Mouse (Mus musculus) cerebellum, adult 18-20 months (tissue): Measurements from ENCODE around the gene Tmem50b.

Experiments used
- DNase-seq, 2 experiments: peaks; one replicate each; pipeline ENCODE4 v3.0.0; 2021

Gene Tmem50b

DNA sequence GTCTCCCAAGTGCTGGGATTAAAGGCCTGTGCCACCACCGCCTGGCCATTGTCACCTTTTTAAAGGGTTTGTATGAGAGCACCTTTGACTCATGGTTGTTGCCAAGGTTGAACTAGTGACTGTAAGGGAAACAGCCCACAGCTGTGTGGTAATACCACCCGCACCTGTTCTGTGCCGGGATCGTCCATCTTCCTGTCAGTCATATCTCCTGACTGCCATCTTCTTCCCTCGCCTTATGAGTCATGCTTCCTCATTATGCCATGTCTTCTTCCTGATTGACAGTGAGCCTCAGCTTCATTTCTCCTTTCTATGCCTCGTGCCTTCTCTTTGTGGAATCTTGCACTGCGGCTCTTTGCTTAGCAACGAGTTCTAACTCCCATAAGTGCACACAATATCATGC is 9.4 kb upstream of the Tmem50b start:
- no peak for DNase-seq

DNA sequence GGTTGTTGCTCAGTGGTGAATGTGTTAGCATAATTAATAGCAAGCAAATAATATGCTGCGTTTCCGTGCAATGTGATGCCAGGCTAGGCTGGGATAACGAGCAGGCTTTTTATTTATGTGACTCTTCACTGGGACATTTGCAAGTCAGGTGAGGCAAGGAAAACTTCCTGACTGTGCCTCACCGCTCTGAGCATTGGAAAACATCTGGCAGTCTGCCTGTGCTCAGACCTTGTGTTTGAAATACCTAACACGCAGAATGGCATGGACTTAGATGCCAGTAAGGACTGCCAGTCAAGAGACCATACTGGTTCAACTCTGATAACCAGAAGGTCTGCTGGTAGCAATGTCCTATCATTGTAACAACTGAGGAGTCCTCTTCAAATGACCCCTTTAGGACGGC is 7.6 kb upstream of the Tmem50b start:
- DNase-seq, result no peak

DNA sequence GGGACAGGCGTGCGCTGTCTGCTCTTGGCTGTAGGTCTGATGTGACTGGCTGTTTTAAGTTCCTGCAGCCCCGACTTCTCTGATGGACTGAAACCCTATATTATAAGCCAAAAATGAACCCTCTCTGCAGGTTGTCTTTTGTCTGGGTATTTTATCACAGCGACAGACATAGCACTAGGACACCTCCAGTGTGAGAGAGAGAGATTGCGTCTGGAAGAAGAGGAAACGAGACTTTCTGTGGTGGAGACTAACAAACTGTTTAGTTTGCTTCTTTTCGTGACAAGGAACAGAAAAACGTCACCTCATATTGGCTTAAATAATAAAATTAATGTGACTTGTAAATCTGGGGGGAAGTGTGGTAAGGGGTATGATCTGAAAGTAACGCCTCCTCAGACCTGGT is 4.1 kb upstream of the Tmem50b start:
- no peak for DNase-seq

DNA sequence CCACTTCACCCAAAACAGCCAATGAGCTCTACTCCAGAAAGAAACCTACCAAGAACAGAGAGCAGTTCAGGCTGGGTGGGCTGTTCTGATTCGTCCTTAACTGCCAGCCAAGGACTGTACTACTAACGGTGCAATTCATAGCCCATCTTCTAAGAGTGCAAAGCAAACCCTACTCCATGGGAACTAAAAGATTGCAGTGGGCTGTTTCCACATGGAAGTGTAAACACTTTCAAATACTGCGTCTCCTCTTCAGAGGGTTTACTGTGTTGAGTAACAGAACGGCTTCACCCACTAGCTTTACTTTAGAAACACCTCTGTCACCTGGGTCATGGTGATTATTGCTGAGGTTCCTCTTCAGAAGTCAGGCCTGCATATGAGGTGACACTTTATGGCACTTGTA is 3.5 kb upstream of the Tmem50b start:
- DNase-seq, result no peak

DNA sequence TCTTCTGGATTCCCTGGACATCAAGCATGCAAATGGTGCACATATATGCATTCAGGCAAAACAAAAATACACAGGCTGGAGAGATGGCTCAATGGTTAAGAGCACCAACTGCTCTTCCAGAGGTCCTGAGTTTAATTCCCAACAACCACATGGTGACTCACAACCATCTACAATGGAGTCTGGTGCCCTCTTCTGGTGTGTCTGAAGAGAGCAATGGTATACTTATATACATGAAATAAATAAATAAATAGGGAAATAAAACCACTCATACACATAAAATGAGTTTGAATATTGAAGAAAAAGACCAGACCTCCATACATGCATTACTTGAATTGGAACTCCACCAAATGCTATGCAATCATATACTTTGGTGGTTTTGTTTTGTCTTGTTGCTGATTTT is 1.6 kb upstream of the Tmem50b start:
- no peak for DNase-seq

DNA sequence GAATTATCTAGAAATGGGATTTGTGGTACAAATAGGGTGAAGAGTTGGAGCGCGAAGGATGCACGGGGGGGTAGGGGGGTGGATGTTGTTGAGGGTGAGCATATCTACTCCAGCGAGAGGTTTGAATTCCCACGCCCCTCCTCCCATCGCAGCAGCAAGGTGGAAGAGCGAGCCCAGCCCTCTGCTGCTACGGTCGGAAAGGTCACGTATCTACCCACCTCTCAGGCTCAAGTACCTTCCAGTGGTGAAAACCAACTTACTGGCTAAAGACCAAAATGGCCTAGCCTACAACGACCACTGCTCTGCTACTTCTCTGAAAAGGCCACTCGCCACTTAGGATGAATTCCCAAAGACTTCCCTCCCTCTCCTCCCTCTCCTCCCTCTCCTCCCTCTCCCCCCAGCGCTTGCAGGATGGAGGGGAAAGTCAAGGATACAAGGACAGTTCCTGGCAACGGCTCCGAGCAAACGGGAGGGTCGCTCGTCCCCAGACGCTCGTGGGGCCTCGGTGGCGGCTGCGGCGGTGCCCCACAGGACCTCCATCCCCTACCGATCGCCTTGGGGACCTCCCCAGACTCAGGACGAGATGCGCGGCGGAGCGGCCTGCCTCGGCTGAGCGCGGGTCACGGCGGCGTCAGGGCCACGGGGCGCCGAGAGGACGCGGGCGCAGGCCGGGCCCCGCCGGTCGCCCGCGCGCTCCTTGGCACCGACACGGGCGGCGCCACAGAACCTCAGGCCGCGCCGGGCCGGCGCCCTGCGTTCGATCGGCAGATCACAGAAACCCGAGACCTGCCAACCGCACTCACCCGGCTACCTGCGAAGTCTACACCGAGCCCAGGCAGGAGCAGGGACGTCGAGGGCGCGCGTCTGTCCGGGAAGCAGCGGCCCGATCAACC is 575 bp downstream of the Tmem50b start:
- DNase-seq, result peak in 1 of 2 experiments; percentile 48

DNA sequence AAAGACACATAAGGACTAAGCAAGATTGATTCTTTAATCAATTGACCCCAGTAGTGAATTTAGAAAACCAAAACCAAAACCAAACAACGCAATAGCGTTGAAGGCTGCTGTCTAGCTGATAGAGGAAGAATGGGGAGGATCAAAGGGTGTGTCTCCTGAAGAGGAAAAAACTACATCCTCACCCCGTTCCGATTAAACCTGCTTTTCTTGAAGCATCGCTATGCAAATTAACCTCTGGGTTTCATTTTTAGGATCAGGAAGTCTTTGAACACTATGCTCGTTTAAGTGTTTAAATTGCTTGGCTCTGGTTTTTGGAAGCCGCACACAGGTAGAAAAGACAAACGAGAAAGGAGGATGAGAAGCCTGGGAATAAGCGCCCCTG is 1.2 kb downstream of the Tmem50b start:
- no peak for DNase-seq

DNA sequence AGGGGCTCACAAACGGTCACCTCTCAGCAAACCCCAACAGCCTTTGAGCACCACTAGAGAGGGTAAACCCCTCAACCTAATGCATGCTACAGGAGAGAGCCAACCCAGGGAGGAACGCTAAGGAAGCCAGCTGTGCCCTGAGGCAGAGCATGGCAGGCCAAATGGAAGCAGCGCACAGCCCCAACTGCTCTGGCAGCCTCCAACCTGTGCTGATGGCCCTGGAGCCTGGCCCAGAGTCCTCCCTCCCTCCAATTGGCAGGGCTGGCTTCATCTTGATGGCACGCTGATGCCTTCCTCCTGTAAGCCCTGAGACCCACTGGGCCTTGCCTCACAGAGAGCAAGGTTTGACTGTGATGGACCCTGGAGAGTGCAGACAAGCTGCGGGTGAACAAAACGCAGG is 2.5 kb downstream of the Tmem50b start:
- DNase-seq, result peak; percentile 80 to 86

DNA sequence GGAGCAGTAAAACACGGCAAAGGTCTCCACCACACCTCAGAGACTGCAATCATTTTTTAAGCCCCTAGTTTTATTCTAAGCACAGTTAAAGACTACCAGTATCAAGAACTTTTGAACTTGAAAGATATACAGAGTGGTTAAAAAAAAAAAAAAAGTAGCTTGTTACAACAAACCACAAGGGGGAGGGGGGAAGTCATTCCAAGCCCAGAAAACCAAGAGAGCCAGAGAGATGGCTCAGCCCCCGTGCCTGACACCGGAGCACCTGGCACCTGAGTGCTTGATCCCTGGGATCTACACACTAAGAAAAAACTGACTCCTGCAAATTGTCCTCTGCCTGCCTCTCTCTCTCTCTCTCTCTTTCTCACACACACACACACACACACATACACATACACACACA is 4.3 kb downstream of the Tmem50b start:
- no peak for DNase-seq

DNA sequence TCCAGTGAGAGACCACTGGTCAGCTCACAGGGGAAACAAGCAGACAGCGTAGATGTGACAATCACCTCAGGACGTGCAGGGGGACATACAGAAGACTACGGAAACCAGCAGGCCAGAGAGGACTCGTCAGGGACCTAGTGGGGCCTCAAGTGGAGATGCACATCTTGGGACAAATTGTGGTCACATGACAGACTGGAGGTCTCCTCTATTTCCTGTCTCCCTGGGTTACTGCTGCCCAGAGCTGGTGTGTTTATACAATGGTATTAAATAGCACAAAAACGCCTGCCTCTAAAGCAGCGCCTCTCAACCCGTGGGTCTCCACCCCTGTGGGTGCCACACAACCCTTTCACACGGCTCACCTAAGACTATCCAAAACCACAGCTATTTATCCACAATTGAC is 5.4 kb downstream of the Tmem50b start:
- no peak for DNase-seq

DNA sequence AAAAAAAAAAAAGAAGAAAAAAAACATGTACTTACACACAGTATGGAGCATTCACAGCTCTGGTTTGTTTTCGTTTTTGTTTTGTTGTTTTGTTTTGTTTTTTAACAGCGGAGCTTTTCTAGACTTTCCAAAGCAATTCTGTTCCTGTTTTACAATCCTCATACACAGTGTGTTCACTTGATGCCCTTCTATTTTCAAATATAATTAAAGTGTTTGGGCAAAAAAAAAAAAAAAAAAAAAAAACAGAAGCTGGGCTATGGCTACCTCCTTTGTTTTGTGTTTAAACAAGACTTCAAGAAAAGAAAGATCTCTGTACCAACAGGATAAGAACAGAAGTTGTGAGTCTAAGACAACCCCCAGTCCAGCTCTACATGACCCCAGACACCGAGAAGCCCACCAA is 8.9 kb downstream of the Tmem50b start:
- DNase-seq, result no peak

DNA sequence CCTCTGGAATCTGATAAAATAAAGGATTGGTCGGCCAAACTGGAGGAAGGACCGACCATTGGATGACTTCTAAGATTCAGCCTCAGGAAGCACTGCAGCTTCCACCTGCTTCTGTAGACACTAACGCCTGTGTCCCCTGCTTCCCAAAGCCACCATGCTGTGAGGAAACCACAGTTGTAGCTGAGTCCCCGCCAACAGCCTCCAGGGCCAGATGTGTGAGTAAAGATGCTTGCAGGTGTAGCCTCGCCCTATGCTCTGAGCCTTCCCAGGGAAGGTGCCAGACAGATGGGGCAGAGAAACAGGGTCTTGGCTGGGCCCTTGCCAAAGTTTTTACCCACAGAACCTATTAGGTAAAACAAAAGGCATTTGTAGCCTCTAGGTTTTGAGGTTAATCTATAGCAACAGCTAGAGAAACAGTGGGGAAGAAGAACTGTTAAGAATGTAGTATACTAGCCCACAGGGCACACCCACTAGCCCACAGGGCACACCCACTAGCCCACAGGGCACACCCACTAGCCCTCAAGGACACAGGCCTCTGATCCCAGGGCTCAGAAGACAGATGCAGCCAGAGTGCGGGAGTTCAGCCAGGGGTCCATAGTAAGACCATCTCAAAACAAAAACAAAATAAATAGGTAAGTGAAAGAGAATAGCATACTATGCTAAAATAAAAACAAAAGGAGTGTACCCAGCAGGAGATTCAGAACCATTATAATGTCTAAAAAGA is 9.7 kb downstream of the Tmem50b start:
- no peak for DNase-seq

DNA sequence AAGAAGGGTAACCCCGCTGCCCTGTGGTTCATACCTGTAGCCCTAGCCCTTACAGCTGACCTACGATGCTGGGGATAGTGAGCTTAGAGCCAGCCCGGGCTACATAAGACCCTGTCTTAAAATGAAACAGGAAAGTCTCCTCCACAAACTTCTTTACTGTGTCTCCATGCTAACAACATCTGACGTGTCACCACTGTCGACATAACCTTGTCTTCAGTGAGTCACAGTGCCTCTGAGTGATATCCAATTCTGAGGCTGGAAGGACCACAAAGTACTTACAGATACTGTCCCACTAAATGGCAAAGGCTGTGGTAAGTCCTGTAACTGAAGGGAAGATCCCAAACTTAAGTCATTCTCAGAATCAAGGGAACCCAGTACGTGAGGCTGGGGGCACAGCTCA is 11.4 kb downstream of the Tmem50b start:
- no peak for DNase-seq

DNA sequence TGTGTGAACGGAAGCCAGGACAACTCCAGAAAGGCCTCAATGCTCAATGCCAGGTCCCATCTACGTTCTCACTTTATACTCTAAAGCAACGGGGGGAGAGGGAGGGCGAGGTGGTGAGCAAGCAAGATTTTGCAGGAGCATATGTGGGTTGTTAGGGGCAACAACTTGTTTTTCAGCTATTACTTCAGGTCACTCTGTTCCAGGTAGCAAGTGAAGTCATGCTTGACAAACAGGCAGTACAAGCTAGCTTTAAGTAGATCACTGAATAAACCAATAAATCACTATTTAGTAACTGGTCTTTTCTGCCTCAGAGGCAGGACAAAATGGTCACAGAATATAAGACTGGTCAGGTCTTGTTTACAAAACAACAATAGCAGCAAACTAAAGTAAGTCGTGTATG is 12.0 kb downstream of the Tmem50b start:
- DNase-seq, result no peak

DNA sequence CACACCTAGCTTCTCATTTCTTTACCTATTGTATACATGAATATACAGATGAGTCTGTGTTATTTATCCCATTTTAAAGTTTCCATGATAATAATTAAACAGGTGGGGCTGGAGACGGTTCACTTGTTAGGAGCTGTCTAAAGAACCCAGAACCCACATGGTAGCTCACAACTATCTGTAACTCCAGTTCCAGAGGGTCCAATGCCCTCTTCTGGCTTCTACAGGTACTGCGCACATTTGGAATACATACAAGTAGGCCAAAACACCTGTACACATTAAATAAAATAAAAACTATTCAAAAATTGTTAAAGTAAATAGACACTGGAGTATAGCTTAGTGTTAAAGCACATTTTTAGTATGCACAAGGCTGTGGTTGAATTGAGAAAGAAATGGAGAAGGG is 15.3 kb downstream of the Tmem50b start:
- DNase-seq, result no peak

DNA sequence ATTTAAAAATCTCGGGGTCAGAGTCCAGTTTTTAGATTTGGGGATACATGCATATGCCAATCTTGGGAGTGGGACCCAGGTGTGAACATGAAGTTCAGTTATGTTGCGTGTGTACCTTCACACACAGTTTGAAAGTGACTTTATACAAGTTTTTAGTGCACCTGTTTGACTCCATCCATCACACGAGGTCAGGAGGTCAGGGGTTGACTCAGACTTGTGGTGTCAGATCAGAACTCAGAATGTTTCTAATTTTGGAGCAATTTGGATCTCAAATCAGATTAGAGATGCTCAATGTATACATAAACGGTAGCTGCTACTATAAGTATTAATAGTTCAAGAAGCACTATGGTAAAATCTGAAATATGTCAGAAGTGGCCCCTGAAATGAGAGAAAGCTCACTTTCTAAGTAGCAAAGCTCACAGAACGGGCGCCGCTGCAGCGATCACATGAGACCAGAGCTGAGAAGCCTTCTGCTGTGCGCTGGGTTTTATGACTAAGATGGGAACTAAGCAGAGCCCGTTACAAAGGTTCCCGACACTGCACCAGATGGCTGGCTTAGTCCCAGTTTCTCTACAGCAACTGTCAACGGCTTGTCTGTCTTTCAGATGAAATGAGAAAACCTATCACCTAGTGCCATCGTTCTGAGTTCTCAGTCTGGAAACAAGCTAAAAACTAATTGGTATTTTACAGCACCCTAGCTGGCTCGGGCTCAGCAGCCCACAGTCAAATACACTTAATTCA is 18.4 kb downstream of the Tmem50b start:
- peak in 1 of 2 experiments; percentile 44 for DNase-seq

DNA sequence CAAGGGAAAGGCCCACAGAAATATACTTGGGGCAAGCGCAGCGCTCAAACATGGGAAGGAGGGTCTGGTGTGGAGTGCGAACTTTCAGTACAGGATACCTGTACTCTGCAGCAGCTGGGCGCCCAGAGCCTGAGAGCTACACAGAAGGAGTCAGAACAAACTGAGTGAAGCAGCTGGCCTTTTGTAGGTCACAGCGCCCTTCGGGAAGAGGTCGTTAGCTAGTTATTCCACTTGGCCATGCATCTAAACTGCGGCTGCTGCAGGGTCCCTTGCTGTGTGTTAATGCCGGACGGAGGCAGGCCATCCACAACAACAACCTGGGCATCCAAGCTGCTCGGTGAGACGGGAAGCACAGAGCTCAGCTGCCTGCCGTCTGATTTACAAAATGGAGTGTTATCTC is 22.4 kb downstream of the Tmem50b start:
- no peak for DNase-seq

DNA sequence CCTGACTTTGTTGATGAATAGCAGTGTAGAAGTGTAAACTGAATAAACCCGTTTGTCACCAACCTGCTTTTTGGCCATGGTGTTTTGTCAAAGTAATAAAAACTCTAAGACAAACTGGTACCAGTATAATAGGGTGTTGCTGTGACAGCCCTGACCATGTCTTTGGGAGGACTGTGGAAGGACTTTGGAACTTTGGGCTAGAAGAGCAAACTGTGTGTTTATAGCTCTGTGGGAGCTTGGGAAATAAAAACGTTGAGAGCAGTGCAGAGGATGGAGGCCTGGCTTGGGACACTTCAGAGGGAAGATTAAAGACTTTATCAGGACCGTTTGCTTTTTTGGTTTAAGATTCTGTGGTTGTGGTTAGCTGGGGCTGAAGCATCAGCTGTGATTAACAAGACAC is 26.5 kb downstream of the Tmem50b start:
- DNase-seq, result no peak

DNA sequence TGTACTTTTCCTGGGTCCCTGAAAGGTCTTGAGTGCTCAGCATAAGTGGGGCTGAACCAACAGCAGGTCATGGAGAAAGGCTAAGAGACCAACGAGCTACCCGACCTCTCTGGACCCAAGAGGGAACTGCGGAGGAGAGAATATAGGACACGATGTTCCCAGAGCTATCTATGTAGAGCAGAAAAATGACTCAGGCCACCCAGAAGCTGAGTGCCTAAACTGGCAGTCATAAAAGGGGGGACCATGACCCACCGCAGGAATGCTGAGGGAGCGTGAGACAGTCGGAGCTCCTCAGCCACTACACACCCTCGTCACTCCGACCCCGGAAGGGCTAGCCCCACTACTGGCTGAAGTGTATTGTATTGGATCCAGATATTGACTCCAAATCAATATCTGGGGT is 28.6 kb downstream of the Tmem50b start:
- DNase-seq, result no peak

DNA sequence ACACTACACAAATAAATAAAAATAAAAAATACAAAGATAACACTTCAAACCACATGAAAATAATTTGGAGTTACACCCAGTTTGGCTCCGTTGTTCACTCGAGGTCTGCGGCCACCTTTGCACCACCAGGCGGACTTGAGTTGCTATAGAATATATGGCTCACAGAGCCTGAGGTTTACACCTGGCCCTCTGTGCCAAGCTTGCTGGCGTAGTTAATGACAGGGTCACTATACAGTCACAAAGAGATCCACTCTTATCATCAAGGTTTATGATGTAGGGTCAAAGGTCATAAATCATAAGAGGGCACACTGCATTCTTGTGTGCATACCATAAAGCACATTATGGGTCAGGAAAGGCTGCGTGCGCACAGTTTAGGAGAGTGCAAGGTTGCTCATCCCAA is 31.6 kb downstream of the Tmem50b start:
- DNase-seq, result no peak

DNA sequence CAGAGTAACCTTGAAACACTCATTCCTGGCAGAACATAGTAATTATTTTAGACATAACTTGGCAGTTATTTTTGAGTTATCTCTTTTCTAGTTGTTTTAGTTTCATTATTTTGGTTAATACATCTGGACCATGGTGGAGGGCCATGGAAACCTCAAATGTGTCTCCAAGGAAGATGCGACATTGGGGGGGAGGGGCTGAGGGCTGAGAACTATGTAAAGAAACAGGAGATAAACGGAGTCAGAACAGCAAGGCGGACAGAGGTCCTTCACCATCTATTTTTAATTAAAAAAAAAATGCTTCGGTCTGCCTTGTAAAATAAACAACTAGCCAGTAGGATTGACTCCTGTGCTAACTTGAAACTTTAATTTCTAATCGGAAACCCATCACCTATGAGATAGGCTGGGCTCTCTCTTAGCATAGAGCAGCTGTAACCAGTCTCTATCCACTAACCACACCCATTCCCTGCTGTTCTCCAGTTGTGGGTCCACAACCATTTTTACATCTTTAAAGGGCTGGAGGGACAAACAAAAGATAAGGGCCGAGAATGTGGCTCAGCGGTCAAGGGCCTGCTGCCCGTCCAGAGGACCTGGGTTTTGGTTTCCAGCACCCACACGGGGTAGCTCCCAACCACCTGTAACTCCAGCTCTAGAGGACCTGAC is 32.2 kb downstream of the Tmem50b start:
- DNase-seq, result no peak

DNA sequence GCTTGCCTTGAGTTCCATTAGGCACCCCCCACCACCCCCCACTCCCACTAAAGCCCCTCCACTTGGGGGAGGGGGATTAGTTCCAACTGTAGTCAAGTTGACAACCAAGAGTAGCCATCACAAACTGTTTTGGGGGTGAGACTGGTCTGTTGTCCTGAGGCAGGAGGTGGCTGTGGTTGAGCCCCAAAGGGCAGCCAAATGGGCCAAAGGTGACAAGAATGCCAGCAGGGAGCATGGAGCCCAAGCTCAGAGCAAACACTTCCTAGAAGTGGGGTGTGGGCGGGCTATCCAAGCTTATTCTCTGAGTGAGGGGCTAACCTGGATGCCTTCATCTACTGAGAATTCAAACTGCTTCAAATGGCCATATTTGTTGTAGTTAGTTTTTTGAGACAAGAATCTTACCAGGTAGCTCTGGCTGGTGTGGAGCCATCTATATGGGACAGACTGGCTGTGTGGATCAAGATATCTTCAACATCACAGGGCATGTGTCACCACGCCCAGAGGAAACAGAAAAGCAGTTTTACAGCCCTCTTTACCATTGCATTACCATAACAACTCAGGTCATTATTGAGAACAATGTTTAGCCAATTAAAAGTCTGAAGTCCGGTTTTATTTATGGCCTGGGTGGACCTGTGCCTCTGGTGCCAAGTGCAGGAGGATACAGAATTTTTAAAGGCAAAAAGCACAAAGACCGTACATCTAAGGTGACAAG is 32.9 kb downstream of the Tmem50b start:
- no peak for DNase-seq
